Mouse (Mus musculus) lung, postnatal 25 days (tissue): ENCODE measurements around the gene Zhx3.

ENCODE experiments used
- DNase-seq: peaks from one replicate; pipeline ENCODE4 v3.0.0; 2022; ENCODE audit warnings: low spot score

The Zhx3 gene

DNA sequence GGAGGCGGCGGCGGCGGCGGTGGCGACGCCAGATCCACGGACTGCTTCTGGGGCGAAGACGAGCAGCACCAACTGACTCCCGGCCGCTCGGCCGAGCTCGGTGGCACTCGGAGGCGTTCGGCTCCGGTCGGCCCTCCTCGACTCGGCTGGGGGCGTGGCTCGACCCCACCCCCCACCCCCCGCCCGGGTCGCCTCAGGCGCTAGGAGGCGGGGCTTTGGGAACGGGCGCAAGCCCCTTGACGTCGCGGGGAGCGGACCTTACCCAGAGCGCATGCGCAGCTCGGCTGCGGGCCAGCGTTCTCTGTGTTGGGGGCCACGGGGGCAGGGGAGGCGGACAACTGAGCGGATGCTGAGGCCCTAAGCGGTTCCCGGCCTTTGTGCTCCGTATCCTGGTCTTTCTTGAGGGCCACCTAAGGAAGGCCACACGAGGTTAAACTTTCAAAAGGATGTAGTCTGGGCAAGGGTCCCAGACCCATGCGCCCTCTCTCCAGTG, at the start of gene Zhx3:
Gene Zhx3 (minus strand): TSS at position 109 of the 493 bp plus-strand sequence.
- peak; percentile 93 for DNase-seq

GRCm38 (mm10) chr2:160921285-160921684, 48.5 kb upstream of the Zhx3 start:
- DNase-seq: no peak

GRCm38 (mm10) chr2:160918930-160919215, 46.1 kb upstream of the Zhx3 start:
- no peak for DNase-seq

DNA sequence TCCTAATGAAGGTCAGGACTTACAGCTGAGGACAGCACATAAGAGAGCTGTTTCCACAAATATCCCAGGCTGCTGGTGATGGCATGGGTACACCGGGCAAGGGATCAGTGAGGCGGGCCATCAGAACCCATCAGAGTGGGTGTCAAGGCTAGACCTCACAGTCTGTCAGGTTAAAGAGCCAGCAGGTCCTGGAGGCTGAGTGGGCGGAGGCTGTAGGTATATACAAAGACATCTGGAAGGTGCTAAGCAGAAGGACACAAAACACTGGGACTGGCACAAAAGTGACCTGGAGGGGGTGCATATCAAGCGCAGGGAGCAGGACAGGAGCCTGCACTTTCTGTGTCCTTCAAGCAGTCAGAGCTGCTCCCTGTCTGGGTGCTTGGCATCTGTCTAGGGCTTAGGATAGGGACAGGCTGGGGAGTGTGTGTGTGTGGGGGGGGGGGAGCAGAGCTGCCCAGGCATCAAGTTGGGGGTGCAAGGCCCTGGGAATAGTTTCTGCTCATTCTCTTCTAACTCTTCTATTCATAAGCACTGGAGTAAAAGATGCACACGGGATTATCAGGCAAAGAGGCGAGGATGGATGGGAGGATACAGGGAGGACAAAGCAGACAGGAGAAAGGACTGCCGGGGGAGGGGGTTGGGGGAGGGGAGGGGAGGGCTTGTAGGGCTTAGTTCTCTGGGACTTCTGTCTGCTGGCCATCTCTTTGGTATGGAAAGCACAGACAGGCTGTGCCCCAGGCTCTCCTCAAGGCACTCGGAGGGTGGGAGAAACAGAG, 45.5 kb upstream of the Zhx3 start:
- DNase-seq: no peak

GRCm38 (mm10) chr2:160917313-160917712, 44.5 kb upstream of the Zhx3 start:
- DNase-seq: no peak

- DNase-seq: no peak
Measured at GRCm38 (mm10) chr2:160916714-160917113, 43.9 kb upstream of the Zhx3 start.

- no peak for DNase-seq
Measured at GRCm38 (mm10) chr2:160915821-160916610, 43.2 kb upstream of the Zhx3 start.

GRCm38 (mm10) chr2:160914656-160915055, 41.9 kb upstream of the Zhx3 start:
- no peak for DNase-seq

DNA sequence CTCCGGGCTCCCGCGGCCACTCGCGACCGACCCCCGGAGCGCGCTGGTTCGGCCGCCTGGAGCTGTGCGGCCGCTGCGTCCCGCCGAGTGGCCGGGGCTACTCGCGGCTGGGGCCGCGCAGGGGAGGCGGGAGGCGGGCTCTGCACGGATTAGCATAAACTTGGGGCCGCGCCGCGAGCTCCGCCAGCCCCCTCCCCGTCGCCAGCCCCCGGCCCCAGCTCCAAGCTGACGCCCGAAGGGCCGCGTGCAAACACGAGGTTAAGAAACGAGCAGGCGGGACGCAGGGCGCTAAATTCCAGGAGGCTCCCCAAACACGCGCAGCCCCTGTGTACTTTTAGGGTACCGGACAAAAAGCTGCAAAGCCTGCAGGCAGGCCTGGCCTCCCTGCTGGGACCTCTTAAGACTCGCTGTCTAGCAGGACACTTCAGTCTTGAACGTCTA, 39.5 kb upstream of the Zhx3 start, which contains the start of gene Emilin3:
Gene Emilin3 (minus strand): TSS at position 98 of the 441 bp plus-strand sequence.
- no peak for DNase-seq

DNA sequence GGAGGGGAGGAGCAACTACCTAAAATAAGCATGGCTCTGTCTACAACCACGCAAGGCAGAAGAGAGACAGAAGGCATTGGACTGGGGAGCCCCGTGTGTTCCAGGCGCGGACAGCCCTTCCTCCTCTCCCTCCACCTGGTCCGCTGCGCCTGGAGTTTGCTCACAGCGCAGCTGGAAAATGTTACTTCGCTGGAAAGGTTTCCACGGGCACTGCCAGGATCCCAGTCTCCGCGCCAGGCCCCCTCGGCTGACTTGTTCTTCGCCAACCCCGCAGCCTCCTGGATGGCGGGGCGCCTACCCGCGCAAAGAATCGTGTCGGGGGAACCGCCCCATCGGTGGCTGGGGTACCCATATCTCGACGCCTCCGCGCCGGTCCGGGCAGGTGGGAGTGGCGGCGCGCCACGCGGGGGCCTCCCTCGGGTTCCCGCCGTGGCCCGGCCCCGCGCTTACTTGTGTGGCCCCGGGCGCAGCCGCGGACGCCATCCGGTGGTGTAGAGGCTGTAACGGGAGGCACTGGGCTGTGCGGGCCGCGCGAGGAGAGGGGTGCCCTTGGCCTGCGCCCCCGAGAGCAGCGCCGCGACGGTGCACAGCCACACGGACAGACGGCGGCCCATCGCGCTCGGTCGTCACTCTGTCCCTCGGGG, 38.9 kb upstream of the Zhx3 start:
- DNase-seq: no peak

- no peak for DNase-seq
Measured at GRCm38 (mm10) chr2:160910633-160911032, 37.8 kb upstream of the Zhx3 start.

GRCm38 (mm10) chr2:160908607-160909006, 35.8 kb upstream of the Zhx3 start:
- no peak for DNase-seq

GRCm38 (mm10) chr2:160906101-160906500, 33.3 kb upstream of the Zhx3 start:
- no peak for DNase-seq

DNA sequence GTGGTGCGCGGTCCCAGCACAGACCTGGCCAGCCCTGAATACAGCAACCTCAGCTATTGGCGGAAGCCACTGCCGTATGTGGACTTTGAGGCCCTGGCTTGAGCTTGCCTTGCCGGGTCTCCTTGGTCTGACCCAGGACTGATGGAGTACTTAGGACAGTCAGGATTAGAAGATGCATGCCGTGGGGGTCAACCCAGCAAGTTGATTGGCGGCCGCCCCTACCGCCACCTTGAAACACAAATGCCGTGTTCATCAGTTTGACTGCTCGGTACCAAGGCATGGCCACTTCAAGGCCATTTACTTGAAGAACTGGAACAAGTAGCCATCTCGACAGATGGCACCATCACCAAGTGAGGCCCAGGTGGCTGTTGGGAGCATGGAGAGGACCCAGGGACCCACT, 32.5 kb upstream of the Zhx3 start:
- DNase-seq: no peak

DNA sequence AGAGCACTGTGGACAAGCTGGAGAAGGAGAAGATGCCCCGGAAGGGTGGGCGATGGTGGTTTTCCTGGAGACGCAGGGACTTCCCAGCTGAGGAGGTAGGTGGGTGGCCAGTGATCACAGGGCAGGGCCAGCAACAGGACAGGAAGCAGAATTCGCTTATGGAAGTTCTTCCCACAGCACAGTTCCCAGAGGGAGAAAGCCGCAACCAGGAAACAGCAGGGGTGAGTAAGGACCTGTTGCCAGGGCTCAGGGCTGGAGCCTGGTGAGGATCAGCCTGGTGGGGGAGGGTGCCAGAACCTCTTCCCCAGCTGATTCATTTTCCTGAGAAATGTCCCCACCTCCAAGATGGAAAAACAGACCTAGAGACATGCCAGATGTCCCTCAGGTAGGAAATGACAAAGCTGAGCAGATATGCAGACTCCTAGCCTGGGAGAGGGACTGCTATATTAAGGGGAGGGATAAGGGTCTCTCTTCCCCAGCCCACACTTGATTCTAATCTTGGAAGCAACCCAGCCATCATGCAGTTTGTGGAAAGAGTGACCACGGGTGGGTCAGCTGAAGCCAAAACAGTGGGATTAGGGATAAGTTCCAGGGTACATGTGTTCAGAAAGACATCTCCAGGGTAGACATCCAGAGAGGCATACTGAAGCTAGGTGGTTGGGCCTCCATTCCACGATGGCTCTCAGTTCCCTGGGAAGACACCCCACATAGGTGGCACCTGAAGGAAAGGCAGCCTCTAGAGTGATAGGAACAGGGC, 29.0 kb upstream of the Zhx3 start:
- no peak for DNase-seq

GRCm38 (mm10) chr2:160891697-160892096, 18.9 kb upstream of the Zhx3 start:
- DNase-seq: no peak

DNA sequence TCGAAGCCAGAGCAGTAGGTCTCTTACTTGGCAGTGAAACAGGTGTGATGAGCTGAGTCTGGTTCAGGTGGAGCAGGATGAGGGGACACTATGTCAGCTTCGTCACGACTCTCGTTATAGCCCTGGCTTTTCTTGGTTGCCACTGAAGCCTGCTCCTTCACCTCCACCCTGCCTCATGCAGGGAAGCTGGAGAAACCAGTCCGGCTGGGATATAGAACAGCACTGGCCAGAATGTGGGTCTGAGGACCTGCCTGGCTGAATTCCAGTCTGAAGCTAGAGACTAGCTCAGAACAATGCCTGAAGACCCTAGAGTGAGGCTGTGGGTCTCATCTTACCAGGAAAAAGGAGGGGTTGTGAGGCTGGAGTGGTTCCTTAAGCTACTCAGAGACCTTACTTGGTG, 18.2 kb upstream of the Zhx3 start:
- no peak for DNase-seq

- peak; percentile 73 for DNase-seq
Measured at GRCm38 (mm10) chr2:160887859-160888258, 15.1 kb upstream of the Zhx3 start.

- DNase-seq: peak; percentile 90
Measured at GRCm38 (mm10) chr2:160887284-160887683, 14.5 kb upstream of the Zhx3 start.

DNA sequence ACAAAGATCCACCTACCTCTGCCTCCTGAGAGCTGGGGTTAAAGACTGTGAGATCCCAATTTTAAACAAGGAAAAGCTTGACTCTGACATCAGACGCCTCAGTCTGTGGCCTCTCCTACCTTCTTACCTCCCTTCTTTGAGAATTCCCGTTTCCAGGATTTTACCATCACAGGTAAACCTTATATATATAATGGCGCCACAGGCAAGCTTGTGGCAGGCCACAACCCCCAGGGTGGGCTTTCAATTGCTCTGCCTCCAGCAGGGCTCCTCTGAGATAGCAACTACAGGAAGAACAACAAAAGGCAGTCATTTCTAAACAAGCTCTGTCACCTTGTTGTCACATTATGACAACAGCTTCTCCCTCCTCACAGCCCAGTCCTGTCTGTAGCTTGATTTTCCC, 13.4 kb upstream of the Zhx3 start:
- no peak for DNase-seq

DNA sequence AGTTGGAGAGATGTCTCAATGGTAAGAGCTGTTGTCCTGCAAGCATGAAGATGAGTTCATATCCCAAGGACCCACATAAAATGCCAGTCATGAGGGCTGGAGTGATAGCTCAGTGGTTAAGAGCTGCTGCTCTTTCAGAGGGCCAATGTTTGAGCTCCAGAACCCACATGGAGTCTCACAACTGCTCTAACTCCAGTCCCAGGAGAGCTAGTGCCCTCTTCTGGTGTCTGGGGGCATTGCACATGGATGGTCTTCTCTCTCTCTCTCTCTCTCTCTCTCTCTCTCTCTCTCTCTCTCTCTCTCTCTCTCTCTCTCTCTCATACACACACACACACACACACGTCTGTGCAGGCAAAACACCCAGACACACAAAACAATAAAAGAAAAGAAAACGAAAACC, 12.0 kb upstream of the Zhx3 start:
- peak; percentile 49 for DNase-seq

- peak; percentile 76 for DNase-seq
Measured at GRCm38 (mm10) chr2:160883912-160884311, 11.1 kb upstream of the Zhx3 start.
